Mouse (Mus musculus) small intestine, adult 2 months (tissue): ENCODE measurements around the gene Noto.

Experiments
- CTCF ChIP-seq: fragments of 200-500 bp; IDR thresholded peaks from 2 replicates; pipeline ENCODE4 v1.5.1; 2012; ENCODE audit warnings: low read depth, mild to moderate bottlenecking, control low read depth, inconsistent platforms, low read length, moderate library complexity, mixed read lengths; ENCODE audit not compliant: insufficient replicate concordance, insufficient read length; ENCODE audit errors: extremely low read depth
- POLR2A ChIP-seq: fragments of 200-500 bp; IDR thresholded peaks from 2 replicates; pipeline ENCODE4 v1.6.1; 2012; ENCODE audit warnings: low read depth, mild to moderate bottlenecking, control low read depth, inconsistent platforms, low read length, moderate library complexity

- TF ChIP-seq CTCF: no peak
- TF ChIP-seq POLR2A: no peak
These were observed 35.9 kb downstream of the Noto start for GRCm38 (mm10) chr6:85459621-85460020.
